Mouse (Mus musculus) neutrophil, adult 5-6 weeks (primary cell): Measurements from ENCODE around the gene Sp7. TPM values are rescaled to one million over a fixed set of nuclear protein-coding genes. Genes with fewer than 3 reads are reported as not detected.

ENCODE experiments used
- ATAC-seq: fragments of 151-379, 151-347 bp; 2 replicates; pipeline ENCODE4 v1.8.0; 2017; ENCODE audit warnings: mild to moderate bottlenecking, moderate TSS enrichment; ENCODE audit not compliant: insufficient number of reproducible peaks, poor library complexity, low FRiP score, severe bottlenecking; ENCODE audit errors: extremely low read depth
- total RNA-seq: library from RNA; stranded (forward); fragments of 200-1000 nt; gene quantifications from 2 replicates; pipeline ENCODE4 v1.2.3, GENCODE M21; 2017

Gene Sp7
- total RNA-seq, 1 experiment from 2014 or later = not detected

GRCm38 (mm10) chr15:102393584-102394014 lies 26.6 kb upstream of the Sp7 start:
- peak; percentile 63 for ATAC-seq

- ATAC-seq = no peak
Observed at GRCm38 (mm10) chr15:102392520-102392919, 25.5 kb upstream of the Sp7 start.

GRCm38 (mm10) chr15:102388942-102389341 lies 22.0 kb upstream of the Sp7 start:
- ATAC-seq = no peak

- no peak for ATAC-seq
Observed at GRCm38 (mm10) chr15:102386640-102387039, 19.7 kb upstream of the Sp7 start.

GRCm38 (mm10) chr15:102383671-102384070 lies 16.7 kb upstream of the Sp7 start:
- no peak for ATAC-seq

- ATAC-seq = peak; percentile 82
Observed at GRCm38 (mm10) chr15:102381575-102381974, 14.6 kb upstream of the Sp7 start.

GRCm38 (mm10) chr15:102377810-102378262 lies 10.9 kb upstream of the Sp7 start:
- ATAC-seq = no peak

- ATAC-seq = peak; percentile 70
Observed at GRCm38 (mm10) chr15:102377163-102377543, 10.2 kb upstream of the Sp7 start.

GRCm38 (mm10) chr15:102376453-102377162 lies 9.6 kb upstream of the Sp7 start:
- no peak for ATAC-seq

- no peak for ATAC-seq
Observed at GRCm38 (mm10) chr15:102370727-102371126, 3.7 kb upstream of the Sp7 start.

- ATAC-seq = no peak
Observed at GRCm38 (mm10) chr15:102369972-102370371, 3.0 kb upstream of the Sp7 start.

- ATAC-seq = no peak
Observed at GRCm38 (mm10) chr15:102366238-102366637, 744 bp downstream of the Sp7 start.

GRCm38 (mm10) chr15:102364678-102365077 lies 2.3 kb downstream of the Sp7 start:
- no peak for ATAC-seq

GRCm38 (mm10) chr15:102362648-102363047 lies 4.3 kb downstream of the Sp7 start:
- no peak for ATAC-seq

- ATAC-seq = no peak
Observed at GRCm38 (mm10) chr15:102358834-102359233, 8.1 kb downstream of the Sp7 start.

GRCm38 (mm10) chr15:102358126-102358525 lies 8.9 kb downstream of the Sp7 start:
- ATAC-seq = no peak

- no peak for ATAC-seq
Observed at GRCm38 (mm10) chr15:102356501-102357325, 10.3 kb downstream of the Sp7 start.

GRCm38 (mm10) chr15:102355871-102356441 lies 11.0 kb downstream of the Sp7 start:
- no peak for ATAC-seq

GRCm38 (mm10) chr15:102355134-102355870 lies 11.7 kb downstream of the Sp7 start:
- ATAC-seq = no peak
